Mouse (Mus musculus): ENCODE measurements around the gene Gm20388. TPM values are rescaled to one million over a fixed set of nuclear protein-coding genes. Genes with fewer than 3 reads are reported as not detected.
"Not testable (repeated sequence)": the region's sequence is repeated elsewhere in the genome, so short reads cannot be mapped to it uniquely, and the experiment has no call there.

Gene Gm20388
- total RNA-seq, 2 experiments from 2014 or later, result 4.0 TPM; not detected in 1

DNA sequence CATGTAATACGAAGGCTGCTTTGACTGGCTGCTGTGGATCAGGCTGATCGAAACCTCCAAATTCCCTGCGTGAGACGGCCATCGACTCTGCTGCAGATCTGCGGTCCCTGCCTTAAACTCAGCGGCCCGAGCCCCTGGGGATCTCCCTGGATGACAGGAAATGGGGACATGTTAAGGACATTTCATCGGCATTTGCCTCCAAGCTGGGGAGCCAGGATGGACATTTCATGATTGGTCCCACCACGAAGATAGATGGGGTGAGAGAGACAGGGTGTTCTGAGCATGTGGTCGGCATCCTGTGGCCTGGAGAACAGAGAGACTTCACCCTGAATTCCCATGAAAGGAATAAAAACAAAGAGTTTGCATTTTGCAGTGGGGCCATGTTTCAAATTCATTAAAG, 1484.7 kb downstream of the Gm20388 start:
- peak; percentile 16 to 32 for DNase-seq

DNA sequence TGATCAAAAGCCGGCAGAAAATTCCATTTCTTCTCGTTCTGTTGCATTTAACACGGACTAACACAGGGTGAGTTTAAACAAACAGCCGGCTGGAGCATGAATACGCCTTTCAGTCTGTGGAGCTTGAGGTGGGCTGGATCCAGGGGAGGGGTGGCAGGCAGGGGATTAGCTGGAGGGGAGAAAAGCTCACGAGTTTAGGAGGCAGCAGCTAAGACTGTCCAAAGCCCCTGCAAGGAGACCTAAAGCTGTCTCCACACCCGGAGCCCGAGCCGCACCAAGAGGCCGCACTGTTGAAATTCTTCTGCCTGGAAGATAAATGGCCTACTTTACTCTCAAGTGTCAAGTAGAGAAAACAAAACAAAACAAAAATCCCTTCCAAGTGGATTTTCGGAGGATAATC, 1485.5 kb downstream of the Gm20388 start:
- DNase-seq, result no peak

DNA sequence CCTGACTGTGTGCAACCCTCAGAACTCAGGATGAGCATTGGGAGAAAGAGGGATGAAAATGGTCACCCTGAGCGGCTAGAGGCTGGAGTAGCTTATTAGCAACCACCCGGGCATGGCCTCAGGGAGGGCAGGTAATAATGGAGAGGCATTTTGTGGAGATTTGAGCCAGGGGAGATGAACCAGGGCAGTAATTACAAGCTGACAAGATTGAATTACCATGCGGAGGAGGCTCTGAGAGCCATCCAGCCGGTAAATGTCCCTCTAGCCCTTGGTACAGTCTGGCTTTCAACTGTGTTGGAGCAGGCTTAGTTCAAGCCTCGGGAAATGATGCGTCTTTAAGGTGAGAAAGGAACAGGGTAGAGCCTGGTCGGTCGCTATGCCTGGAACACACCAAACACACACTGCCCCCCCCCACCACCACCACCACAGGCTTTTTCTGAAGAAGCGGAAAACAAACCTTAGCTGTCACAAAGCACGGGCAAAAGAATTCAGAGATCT, 1486.6 kb downstream of the Gm20388 start:
- DNase-seq, result no peak

DNA sequence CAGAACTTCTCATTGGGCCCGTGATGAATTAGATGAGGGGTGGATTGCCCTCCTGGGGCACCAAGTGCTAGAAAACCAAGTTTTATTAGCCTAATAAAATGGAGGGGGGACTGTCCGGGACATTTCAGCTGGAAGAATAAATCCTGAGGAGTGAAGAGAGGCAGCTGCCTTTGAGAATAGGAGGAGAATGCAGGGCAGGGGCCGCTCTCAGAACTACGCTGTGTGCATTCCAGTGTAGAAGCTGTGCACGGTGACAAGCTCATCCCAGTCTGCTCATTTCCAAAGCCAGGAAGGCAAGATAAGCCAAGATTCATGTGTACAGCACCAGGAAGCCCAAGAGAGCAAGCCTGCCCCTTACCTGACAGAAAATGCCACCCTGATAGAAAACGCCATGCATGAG, 1487.4 kb downstream of the Gm20388 start:
- DNase-seq, result no peak

DNA sequence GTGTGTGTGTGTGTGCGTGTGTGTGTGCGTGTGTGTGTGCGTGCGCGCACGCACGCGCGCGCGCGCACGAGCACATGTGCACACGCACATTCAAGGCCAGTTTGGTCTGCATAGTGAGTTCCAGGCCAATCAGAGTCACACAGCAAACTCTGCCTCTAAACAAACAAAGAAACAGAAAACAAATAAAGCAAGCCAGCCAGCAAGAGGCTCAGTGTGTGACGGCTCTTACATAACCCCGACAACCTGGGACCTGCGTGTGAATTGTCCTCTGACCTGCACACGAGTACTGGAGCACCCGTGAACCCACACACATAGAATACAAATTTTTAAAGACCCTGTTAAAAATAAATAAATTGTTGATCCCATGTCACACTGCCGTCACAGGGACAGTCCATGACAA, 1488.1 kb downstream of the Gm20388 start:
- DNase-seq, result no peak

DNA sequence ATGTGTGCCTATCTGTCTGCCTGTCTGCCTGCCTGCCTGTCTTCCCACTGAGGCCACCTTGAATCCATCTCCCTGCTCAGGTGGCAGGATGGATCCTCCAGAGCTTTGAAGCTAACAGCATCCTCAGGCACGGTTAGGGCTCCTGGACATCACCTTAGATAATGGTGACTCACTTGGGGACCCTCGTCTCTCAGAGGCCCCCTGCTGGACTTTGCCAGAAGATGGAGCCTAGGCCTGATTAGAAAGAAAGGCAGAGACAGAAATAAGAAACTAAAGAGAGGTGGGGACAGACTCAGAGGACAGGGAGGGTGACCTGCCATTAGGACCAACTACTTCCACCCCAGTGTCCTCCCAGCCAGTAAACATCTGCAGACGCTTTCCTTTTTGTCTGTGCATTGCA, 1488.5 kb downstream of the Gm20388 start:
- no peak for DNase-seq

DNA sequence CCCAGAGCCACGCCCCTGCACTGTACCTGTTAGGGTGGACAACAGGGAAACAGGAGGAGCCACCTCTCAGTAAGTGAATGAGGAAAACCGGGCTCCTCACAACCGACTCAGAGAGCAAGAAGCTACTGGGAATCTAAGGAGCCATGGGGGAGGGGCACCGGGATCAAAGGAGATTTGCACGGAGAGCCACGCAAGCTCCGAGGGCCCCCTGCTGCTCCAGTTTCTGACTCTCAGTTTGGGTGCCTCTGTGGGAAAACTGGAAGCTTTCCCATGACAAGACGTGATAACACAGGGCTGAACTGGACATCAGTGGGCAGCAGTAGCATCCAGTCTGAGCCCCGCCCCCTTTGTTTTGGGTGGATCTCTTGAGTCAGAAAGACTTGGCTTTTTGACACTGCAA, 1489.9 kb downstream of the Gm20388 start:
- DNase-seq, result no peak

DNA sequence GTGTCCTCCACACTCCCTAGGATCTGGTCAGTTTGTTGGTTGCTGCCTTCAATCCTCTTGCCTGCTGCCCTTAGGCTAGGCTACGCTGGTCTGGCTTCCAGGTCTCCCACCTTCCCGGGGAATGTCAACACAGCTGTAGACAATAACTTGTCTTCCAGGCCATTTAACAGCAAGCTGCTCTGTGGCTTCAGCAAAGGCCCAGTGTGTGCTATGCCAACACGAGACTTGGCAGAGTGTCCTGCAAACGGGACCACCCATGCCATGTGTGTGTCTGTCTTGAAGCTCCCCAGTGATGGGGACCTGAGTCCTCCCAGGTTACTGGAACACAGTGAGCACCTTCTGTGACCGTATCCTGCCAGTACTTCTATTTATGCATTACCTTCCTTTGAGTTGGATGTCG, 1493.2 kb downstream of the Gm20388 start:
- DNase-seq, result no peak

DNA sequence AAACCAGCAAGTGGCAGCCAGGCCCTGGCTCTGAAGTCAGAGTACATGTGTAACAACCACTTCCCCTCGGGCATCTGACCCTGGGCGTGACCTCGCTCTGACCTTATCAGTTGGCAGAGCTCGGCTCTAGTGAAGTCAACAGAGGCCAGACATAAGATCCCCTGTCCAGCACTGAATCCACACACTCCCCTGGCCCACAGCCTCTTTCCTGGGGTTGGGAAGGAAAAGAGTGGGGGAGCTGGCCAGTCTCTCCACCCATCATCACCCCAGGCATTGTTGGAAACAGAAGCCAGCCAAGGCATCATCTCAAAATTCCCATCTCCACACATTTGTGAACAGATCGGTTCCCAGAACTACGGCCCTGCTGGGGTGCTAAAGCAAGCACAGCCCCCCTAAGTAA, 1507.4 kb downstream of the Gm20388 start:
- DNase-seq, result peak in 1 of 2 experiments; percentile 33

DNA sequence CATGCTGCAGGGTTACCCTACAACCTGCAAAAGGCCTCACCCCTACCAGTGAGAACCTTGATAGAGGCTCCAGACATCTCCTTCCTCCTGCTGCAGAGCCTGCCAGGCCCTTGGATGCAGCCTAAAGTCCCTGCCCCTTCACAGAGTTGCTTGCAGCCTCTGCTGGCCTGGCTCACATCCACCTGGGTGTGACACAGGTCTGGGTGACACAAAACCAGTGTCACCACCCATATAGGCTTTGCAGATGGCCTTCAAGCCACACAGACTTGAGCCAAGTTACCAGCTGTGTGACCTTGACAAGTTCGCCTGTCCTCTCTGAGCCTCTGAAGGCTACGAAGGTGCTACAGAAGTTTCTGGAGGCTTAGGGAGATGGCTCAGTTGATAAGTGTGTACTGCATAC, 1508.9 kb downstream of the Gm20388 start:
- no peak for DNase-seq

DNA sequence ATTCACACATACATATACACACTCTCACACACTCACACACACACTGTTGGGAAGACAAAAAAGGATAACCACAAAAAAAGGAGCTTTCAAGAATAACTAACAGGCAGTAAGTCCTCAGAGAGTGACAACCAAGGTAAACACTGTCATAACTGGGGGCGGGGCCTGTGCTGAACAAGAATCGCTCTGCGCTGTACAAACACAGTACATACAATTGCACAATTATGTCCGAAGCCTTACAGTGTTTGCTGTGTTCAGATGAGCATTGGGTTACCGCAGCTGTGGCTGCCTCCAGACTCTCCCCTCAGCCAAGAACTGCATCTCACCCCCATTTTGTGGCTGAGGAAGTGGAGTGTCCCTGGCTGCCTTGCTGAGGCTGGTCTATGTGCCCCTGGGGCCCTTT, 1510.4 kb downstream of the Gm20388 start:
- no peak for DNase-seq

DNA sequence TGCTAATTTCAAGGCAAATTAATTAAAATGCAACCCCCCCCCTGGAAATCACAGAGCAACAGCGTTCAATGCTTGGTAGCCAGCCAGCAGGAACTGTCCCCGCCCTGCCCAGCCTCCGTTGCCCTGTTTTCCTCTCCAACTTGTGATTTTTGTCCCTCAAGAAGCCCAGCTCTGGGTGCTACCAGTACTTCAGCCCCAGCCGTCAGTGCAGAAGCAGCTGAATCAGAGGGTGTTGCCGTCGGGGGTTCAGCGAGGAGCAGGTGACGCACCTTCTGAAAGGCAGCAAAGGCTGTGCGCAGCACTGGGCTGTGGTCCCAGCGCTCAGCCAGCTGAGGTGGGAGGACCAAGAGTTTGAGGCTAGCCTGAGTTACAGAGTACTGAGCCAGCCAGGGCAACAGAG, 1513.4 kb downstream of the Gm20388 start:
- DNase-seq, result peak in 1 of 2 experiments; percentile 35

DNA sequence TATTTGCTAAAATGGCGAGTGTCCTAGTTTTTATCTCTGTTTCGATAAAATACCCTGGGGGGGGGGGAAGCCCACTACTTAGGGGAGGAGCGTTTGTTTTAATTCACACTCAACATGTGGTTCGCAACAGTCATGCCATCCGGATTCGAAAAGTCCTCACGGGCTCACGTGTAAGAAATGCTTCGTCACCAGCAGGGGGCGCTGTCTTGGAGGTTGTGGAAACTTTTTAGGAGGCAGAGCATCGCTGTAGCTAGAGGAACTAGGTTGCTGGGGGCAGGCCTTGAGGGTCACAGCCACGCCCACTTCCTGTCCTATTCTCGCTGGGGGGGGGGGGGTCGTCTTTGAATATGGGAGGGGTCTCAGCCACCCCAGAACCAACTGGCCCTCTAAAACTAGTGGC, 1514.0 kb downstream of the Gm20388 start:
- DNase-seq, result no peak

DNA sequence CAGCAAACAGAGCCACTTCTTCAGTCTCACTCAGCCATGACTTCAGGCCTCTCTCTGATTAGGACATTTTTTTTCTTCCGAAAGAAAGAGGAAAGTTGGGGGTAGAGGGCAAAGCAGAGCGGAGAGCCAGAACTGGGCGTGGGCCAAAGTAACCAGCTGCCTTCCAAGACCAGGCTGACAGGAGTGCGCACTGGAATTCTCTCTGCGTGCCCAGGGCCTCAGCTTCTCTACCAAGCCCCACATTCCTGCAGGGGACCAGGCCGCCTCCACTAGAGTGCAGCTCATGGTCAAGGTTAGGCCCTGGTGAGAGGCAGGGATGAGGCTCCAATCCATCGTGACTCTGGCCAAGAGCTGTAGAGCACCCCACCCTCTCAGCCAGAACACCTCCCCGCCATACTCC, 1520.9 kb downstream of the Gm20388 start:
- peak in 1 of 2 experiments; percentile 62 for DNase-seq

DNA sequence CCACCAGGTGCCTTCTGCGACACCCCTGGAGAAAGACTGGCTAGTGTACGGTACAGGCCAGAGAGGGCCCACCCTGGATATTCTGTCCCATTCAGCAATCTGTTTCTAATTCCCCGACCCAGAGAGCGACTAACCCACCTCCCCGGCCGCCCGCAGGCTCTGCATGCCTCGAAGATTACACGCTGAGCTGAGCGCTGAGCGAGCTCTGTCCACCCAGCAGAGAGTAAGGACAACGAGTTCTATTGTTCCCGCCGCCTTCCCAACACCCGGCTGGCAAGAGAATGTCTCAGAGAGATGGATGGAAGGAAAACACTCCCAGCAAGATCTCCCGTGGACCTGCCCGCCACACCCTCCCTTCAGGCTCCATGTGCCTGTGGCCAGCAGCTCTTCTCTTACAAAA, 1522.8 kb downstream of the Gm20388 start:
- no peak for DNase-seq

DNA sequence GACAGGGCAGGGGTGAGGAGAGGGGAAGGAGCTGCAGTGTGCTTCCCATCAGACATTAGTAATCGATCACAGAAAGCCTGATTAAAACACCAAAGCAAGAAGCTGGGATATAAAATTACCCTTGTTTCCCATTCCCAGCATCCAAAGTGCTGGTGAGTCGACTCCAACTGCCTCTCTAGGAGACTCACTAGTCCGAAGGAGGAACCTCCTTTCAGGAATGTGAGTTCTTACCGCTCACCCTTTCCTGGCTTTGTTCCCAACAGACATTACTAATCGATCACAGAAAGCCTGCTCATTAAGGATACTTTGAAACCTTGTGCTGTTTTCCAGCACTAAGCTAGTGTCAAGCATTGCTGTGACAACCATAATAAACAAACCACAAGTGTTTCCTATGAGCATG, 1526.0 kb downstream of the Gm20388 start:
- DNase-seq, result no peak

DNA sequence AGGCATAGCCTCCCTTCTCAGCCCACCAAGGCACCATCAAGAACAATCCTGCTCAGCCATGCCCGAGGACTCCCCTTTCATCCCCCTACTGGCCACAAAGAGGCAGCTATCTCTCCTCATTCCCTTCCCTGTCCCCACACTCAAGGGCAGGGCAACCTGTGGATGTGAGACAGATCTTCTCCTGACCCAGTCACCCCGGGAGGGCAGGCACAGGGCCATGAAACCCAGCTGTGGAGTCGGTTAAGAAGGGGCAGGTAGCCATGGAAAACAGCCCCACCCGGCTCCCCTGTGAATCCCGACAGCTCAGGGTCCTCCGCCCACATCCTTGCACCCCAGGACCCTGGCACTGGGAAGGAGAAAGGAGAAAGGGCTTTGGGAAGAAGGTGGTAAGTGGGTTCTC, 1526.9 kb downstream of the Gm20388 start:
- no peak for DNase-seq

DNA sequence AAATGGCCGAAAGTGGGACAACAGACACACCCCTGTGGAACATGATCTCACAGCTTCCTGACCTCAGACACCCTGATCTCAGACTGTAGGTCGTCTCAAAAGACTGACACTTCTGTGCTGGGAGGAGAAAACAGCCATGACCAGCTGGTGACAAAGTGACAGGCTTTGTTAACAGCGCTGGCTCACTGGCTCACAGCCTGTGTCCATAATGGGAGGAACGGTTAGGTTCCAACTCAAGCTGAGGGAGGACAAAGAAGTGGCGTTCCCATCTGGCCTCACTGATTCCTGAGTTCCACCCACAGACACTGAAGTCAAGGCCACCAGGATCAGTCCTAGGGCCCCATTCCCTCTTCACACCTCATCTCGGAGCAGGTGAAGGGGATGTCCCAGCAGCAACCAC, 1527.5 kb downstream of the Gm20388 start:
- DNase-seq, result peak in 1 of 2 experiments; percentile 33

DNA sequence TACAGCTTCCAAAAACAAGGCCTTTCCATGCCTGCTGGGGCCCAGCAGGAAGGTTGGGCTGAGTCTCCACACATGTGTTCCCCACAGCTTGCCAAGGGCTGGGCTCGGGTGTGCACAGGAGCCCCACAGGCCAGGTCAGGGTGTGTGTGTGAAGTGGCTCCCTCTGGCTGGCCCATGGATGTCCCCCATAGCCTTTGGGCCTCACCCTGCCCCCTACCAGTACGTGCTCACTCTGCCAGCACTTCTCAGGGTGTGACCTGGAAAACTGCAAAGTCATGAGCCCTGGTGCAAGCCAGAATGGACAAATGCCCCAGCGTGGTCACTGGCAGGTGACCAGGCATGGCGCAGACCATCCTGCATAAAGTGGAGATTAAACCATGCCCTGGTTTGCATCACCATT, 1528.7 kb downstream of the Gm20388 start:
- DNase-seq, result peak in 1 of 2 experiments; percentile 48

DNA sequence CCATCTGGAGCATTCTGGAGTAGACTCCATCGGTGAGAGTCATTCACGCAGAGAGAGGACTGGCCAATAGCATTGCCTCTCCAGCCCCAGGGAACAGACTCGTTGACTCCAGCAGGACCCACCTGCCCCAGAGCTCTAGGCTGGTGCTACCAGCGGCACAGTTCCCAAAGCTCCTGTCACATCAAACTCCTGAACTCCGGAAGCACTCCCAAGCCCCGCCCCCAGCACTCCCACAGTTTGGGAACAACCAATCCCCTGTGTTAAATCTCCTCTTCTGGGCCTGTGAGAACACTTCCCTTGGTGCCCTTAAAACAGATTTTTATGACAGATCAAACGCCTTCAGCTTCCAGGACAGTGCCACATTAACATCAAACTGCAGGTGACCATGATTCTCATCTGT, 1532.7 kb downstream of the Gm20388 start:
- DNase-seq, result no peak

DNA sequence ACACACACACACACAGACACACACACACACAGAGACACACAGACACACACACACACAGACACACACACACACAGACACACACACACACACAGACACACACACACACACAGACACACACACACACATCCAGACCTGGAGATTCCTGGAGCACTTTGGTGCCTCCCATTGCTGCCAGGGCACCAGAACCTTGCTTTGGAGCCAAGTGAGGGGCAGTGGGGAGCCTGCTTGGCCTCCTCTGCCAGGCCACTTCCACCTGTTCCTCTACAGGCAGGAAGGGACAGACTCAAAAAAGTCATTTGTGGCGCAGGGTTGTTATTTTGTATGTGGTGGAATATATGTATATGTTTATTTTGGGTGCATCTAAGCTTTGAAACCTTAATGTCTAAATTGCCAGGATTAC, 1533.9 kb downstream of the Gm20388 start:
- not testable (repeated sequence) for DNase-seq

DNA sequence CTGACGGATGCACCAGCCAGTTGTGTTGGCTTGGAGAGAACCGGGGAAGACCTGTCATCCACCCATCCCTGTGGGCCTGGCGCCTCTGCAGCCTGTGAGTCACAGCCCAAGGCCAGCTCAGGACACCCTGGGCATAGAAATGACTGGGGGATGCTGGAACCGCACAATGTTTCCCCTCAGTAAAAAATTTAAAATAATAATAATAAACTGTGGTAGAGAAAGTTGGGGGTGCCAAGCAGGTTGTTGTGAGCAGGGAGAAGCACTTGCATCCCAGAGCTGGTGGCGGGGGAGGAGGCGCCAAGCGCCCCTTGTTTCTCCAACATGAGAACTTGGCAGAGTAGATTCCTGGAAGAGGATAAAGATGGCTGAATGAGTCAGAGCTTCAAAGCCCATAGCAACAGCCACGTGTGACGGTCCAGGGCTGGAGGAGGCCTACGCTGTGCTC, 1534.4 kb downstream of the Gm20388 start:
- no peak for DNase-seq

DNA sequence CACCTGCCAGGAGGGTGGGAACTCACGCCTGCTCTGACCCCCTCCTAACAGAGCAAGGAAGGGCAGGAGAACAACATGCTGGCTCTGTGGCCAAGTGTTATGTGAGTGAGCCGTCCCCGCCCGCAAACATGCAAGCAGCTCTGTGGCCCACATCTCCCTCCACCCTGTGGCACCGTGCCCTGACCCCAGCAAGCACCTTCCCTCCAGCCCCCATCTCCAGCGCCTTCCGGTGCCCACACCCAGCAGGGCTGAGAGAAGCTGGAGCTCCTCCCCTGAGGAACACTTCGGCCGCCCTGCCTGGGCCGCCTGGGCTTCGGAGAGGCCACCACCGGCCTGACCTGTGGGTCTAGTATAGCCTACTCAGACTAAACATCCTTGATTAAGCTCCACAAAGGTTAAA, 1535.5 kb downstream of the Gm20388 start:
- no peak for DNase-seq

DNA sequence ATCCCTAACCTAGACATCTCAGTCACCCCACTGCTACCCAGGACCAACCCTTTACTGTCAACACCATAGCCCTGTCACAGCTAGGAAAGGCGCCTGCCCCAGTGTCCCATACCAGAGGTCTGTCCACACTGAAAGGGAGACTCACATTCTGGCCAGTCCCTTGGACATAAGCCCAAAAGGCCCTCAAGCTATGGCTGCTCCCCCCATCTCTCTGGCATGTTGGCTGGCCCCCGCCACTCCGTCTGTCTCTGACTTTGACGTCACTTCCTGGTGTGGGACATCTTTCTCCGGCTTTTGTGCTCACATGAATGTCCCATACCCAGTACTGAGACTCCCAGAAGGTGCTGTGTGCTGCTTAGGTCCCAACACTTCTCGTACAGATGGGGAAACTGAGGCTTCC, 1536.2 kb downstream of the Gm20388 start:
- no peak for DNase-seq

DNA sequence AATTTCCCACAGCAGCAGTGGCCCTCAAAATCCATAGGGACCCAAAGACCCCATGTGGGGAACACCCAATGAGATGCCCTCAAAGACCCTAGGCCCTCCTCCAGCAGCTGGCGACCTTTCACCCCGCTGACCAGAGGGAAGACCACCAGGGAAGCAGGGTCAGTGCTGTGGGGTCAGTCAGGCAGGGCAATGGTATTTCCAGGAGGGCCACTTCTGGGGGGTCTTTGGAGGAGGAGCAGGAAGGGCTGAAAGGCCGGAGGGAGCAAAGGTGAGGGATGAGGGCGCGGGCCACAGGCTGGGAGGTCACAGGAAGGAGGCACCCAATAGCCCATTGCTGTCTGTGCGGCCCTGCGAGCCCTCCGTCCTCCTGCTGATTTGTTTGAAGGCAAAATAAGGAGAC, 1539.6 kb downstream of the Gm20388 start:
- no peak for DNase-seq
